Mouse (Mus musculus) limb, embryonic 11.5 days (tissue): ENCODE results near the gene E130114P18Rik. TPM values are rescaled to one million over a fixed set of nuclear protein-coding genes. Genes with fewer than 3 reads are reported as not detected.

Experiments used
- ATAC-seq: fragments of 200-750 bp; cut with Nextera tagmentation; 2 replicates; pipeline ENCODE4 v1.8.0; 2017; ENCODE audit warnings: low read depth; ENCODE audit not compliant: insufficient number of reproducible peaks, low FRiP score, low TSS enrichment
- DNase-seq: peaks from one replicate; pipeline ENCODE4 v3.0.0-alpha.2; 2015; ENCODE audit warnings: low spot score
- H3K27ac ChIP-seq: fragments of 300-500 bp; sonication (generic); replicated peaks from 2 replicates; pipeline ENCODE4 v1.5.1; 2014; ENCODE audit warnings: low read depth, mild to moderate bottlenecking, low read length
- H3K27me3 ChIP-seq: fragments of 300-500 bp; sonication (generic); 2 replicates; pipeline ENCODE4 v1.6.1; 2014; ENCODE audit warnings: mild to moderate bottlenecking, low read length, mixed read lengths; ENCODE audit not compliant: control insufficient read depth, insufficient read depth
- H3K36me3 ChIP-seq: fragments of 300-500 bp; sonication (generic); 2 replicates; pipeline ENCODE4 v1.6.1; 2014; ENCODE audit warnings: mild to moderate bottlenecking, low read length, moderate library complexity, mixed read lengths; ENCODE audit not compliant: control insufficient read depth, insufficient read depth
- H3K4me1 ChIP-seq: fragments of 300-500 bp; sonication (generic); 2 replicates; pipeline ENCODE4 v1.6.1; 2014; ENCODE audit warnings: low read length, mixed read lengths; ENCODE audit not compliant: control insufficient read depth, insufficient read depth
- H3K4me2 ChIP-seq: fragments of 300-500 bp; sonication (generic); 2 replicates; pipeline ENCODE4 v1.6.1; 2014; ENCODE audit warnings: low read depth, mild to moderate bottlenecking, moderate library complexity; ENCODE audit not compliant: severe bottlenecking
- H3K4me3 ChIP-seq: fragments of 300-500 bp; sonication (generic); 2 replicates; pipeline ENCODE4 v1.5.1; 2014; ENCODE audit warnings: low read depth, low read length
- H3K9ac ChIP-seq: fragments of 300-500 bp; sonication (generic); 2 replicates; pipeline ENCODE4 v1.6.1; 2014; ENCODE audit warnings: mild to moderate bottlenecking, low read length
- H3K9me3 ChIP-seq: fragments of 300-500 bp; sonication (generic); 2 replicates; pipeline ENCODE4 v1.6.1; 2016; ENCODE audit warnings: low read length; ENCODE audit not compliant: control insufficient read depth
- WGBS: fragments of 180-500 bp; shearing (Covaris S2); extraction: QIAGEN DNeasy Blood & Tissue Kit; methylation state at CpG from one replicate; pipeline ENCODE4 v1.1.7; 2014; 5-methylcytosine and 5-hydroxymethylcytosine counted together
- polyA plus RNA-seq: library from polyadenylated mRNA; unstranded; fragments of >200 nt; fragmentation: Nextera tagmentation; extraction: Ambion mirVana; gene quantifications from 2 replicates; pipeline ENCODE4 v1.2.1, GENCODE M21; 2014

The E130114P18Rik gene
- polyA plus RNA-seq, 1 experiment from 2014 or later = 10.1 TPM

- no peak for DNase-seq
- H3K27me3 ChIP-seq = no peaks in the 10 kb centered on the region
- no peak overlapping the region for H3K9ac ChIP-seq
- no peaks in the 10 kb centered on the region for H3K36me3 ChIP-seq
- 79% methylated on average over 2 of the region's 2 CpGs for WGBS
- H3K4me2 ChIP-seq = no peak overlapping the region
- no peaks in the 10 kb centered on the region for H3K4me1 ChIP-seq
- H3K27ac ChIP-seq = no peak overlapping the region
- no peak for ATAC-seq
- H3K4me3 ChIP-seq = no peak overlapping the region
- H3K9me3 ChIP-seq = no peaks in the 10 kb centered on the region
Measured at GRCm38 (mm10) chr4:97528517-97528916, 249.4 kb downstream of the E130114P18Rik start.

Other genes starting within 250 kb of the E130114P18Rik start
- 27.6 and 32.1 TPM in 2 replicates for gene Nfia, start 5.3 kb downstream of the E130114P18Rik start, polyA plus RNA-seq